Mouse (Mus musculus) left cerebral cortex, postnatal 36 days (tissue): ENCODE results near the gene March9. TPM values are rescaled to one million over a fixed set of nuclear protein-coding genes. Genes with fewer than 3 reads are reported as not detected.

Experiments used
- DNase-seq, 2 experiments: peaks; one replicate each; pipeline ENCODE4 v3.0.0; 2021 to 2022; ENCODE audit warnings: low spot score in 2 of 2, mixed read lengths in 1 of 2
- intact Hi-C: fragments of 180-260 bp; cut with DNase I; formaldehyde crosslinking; loops from one replicate; pipeline ENCODE4 v1.15.1; 2025
- total RNA-seq, 2 experiments: library from RNA; stranded (reverse); gene quantifications; 2 replicates each; pipeline ENCODE4 v1.2.3; 2021

The March9 gene
- total RNA-seq, 2 experiments from 2014 or later = 21.5 to 24.9 TPM

- DNase-seq = no peak
- intact Hi-C loops = no loop called here
Measured at GRCm38 (mm10) chr10:127042468-127043115, 17.4 kb downstream of the March9 start.

GRCm38 (mm10) chr10:127041774-127042338, 18.1 kb downstream of the March9 start:
- DNase-seq = peak; percentile 93

GRCm38 (mm10) chr10:127041274-127041766, 18.7 kb downstream of the March9 start, which contains the start of the genes Mettl1 and Eef1akmt3:
Gene Mettl1, plus strand, starts transcription at chr10:127041414.
Gene Eef1akmt3, minus strand, starts transcription at chr10:127041513.
- DNase-seq = peak; percentile 48 to 50
- intact Hi-C loops = no loop called here

More at GRCm38 (mm10) chr10:127041774-127042338, 18.1 kb downstream of the March9 start:
- intact Hi-C loops = no loop called here

- intact Hi-C loops = no loop called here
- DNase-seq = peak; percentile 35 to 60
Measured at GRCm38 (mm10) chr10:127040569-127041214, 19.3 kb downstream of the March9 start.

- intact Hi-C loops = no loop called here
- no peak for DNase-seq
Measured at GRCm38 (mm10) chr10:127037641-127038040, 22.3 kb downstream of the March9 start.

- DNase-seq = no peak
- intact Hi-C loops = no loop called here
Measured at GRCm38 (mm10) chr10:127036273-127036672, 23.7 kb downstream of the March9 start.

GRCm38 (mm10) chr10:127033301-127033741, 26.7 kb downstream of the March9 start:
- intact Hi-C loops = loop anchor here (5.0 kb wide), 2 partner anchors 36 to 51 kb away; no protein-coding TSS in a partner anchor
- no peak for DNase-seq

GRCm38 (mm10) chr10:127030336-127031296, 29.4 kb downstream of the March9 start, which contains the start of gene Tsfm:
Gene Tsfm, minus strand, starts transcription at chr10:127030840.
- intact Hi-C loops = loop anchor here (1.0 to 5.0 kb wide), 3 partner anchors 33 to 111 kb away; no protein-coding TSS in a partner anchor
- peak; percentile 89 to 92 for DNase-seq

- DNase-seq = no peak
- intact Hi-C loops = no loop called here
Measured at GRCm38 (mm10) chr10:127018422-127018821, 41.6 kb downstream of the March9 start.

- no peak for DNase-seq
- intact Hi-C loops = no loop called here
Measured at GRCm38 (mm10) chr10:127017071-127017470, 42.9 kb downstream of the March9 start.

GRCm38 (mm10) chr10:127016488-127016887, 43.5 kb downstream of the March9 start:
- no peak for DNase-seq
- intact Hi-C loops = no loop called here

Other genes starting within 250 kb of the March9 start
- gene Atp23, start 158.8 kb downstream of the March9 start, total RNA-seq = 1 to 10 TPM; 8.9 to 9.5 TPM
- 10 to 100 TPM; 72.0 to 74.1 TPM for gene Ctdsp2, start 81.5 kb downstream of the March9 start, total RNA-seq
- under 1 TPM; 0.16 to 0.20 TPM for gene Avil, start 59.5 kb downstream of the March9 start, total RNA-seq
- gene Tsfm, start 29.3 kb downstream of the March9 start, total RNA-seq = 10 to 100 TPM; 21.7 to 28.8 TPM
- gene Mettl1, start 18.8 kb downstream of the March9 start, total RNA-seq = 10 to 100 TPM in 1 of 2 experiments, 1 to 10 TPM in 1; 9.2 to 10.6 TPM
- not detected for gene Eef1akmt3, start 18.7 kb downstream of the March9 start, total RNA-seq
- 1 to 10 TPM in 1 of 2 experiments, under 1 TPM in 1; 0.39 to 1.2 TPM for gene Cyp27b1, start 11.9 kb downstream of the March9 start, total RNA-seq
- gene Cdk4, start 3.4 kb upstream of the March9 start, total RNA-seq = 10 to 100 TPM; 76.9 to 88.1 TPM
- 10 to 100 TPM; 63.5 to 66.3 TPM for gene Tspan31, start 10.1 kb upstream of the March9 start, total RNA-seq
- gene Agap2, start 15.1 kb upstream of the March9 start, total RNA-seq = 100 to 1,000 TPM; 680 to 686 TPM
- 100 to 1,000 TPM; 118 to 119 TPM for gene Os9, start 60.9 kb upstream of the March9 start, total RNA-seq
- 100 to 1,000 TPM; 116 to 122 TPM for gene B4galnt1, start 105.0 kb upstream of the March9 start, total RNA-seq
- gene Slc26a10, start 120.5 kb upstream of the March9 start, total RNA-seq = 1 to 10 TPM; 1.8 to 4.4 TPM
- gene Arhgef25, start 129.9 kb upstream of the March9 start, total RNA-seq = 100 to 1,000 TPM; 173 to 176 TPM
- gene Dtx3, start 135.5 kb upstream of the March9 start, total RNA-seq = 100 to 1,000 TPM; 195 to 221 TPM
- 100 to 1,000 TPM in 1 of 2 experiments, 10 to 100 TPM in 1; 94.6 to 106 TPM for gene Pip4k2c, start 151.4 kb upstream of the March9 start, total RNA-seq
- gene Kif5a, start 203.2 kb upstream of the March9 start, total RNA-seq = 1,000 to 10,000 TPM in 1 of 2 experiments, 100 to 1,000 TPM in 1; 978 to 1,176 TPM
- 100 to 1,000 TPM; 267 to 287 TPM for gene Dctn2, start 206.2 kb upstream of the March9 start, total RNA-seq
- 10 to 100 TPM; 32.9 to 54.4 TPM for gene Mbd6, start 228.8 kb upstream of the March9 start, total RNA-seq